Mouse (Mus musculus) fibroblast of lung, adult 2 months (primary cell): ENCODE measurements around the gene Ebp.

ENCODE experiments used
- DNase-seq: peaks from one replicate; pipeline ENCODE4 v3.0.0-alpha.2; 2011; ENCODE audit warnings: low read depth

Gene Ebp

GRCm38 (mm10) chrX:8193419-8193723 lies at the start of gene Ebp:
Gene Ebp (minus strand): TSS chrX:8193512.
- no peak for DNase-seq

GRCm38 (mm10) chrX:8238804-8239395 lies 45.6 kb upstream of the Ebp start:
- no peak for DNase-seq

GRCm38 (mm10) chrX:8236704-8237103 lies 43.4 kb upstream of the Ebp start:
- peak; percentile 24 for DNase-seq

DNA sequence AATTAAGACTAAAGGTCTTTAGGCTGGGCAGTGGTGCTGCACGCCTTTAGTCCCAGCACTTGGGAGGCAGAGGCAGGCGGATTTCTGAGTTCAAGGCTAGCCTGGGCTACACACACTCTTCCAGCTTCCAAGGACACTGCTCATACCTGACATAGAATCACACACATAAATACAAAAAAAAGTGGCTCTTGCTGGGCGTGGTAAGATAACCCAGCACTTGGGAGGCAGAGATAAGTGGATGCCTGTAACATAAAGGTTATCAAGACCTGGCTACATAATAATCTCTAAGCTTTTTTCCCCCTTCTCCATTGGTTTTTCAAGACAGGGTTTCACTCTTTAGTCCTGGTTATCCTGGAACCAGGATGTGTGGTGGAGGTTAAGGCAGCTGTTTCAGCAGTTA lies 40.3 kb upstream of the Ebp start:
- DNase-seq = no peak

DNA sequence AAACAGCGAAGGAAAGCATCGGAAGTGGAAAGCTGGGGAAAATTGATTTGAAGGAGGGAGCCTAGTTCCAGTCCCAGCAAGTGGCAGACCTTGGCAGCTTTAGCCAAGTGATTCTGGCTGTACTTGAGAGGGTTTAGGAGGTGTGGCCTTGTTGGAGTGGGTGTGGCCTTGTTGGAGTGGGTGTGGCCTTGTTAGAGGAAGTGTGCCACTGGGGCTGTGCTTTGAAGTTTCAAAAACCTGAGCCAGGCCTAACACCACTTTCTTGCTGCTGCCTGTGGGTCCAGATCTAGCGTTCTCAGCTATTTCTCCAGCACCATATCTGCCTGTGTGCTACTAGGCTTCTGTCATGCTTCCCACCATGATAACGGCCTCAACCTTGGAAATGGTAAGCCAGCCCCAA lies 37.0 kb upstream of the Ebp start:
- no peak for DNase-seq

- no peak for DNase-seq
These were observed 30.2 kb upstream of the Ebp start for GRCm38 (mm10) chrX:8223473-8223872.

GRCm38 (mm10) chrX:8222678-8223421 lies 29.5 kb upstream of the Ebp start:
- peak; percentile 68 for DNase-seq

DNA sequence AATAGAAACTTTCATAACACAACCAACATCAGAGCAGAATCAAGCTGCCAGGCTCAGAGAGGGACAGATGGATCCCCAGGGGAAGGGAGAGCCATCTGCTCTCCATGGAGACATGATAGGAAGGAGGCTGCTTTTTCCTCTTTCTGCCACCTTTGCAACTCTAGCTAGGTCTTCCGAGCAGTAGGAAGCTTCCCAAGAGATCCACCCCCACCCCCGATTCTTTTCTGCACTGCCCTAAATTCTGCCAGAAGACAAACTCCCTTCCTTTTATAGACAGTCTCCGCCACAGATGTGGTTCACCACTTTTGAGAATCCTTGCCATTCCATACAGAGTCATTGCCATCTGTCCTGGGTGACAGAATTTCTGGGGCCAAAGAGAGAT lies 29.0 kb upstream of the Ebp start:
- DNase-seq = no peak

GRCm38 (mm10) chrX:8219651-8220050 lies 26.3 kb upstream of the Ebp start:
- DNase-seq = no peak

DNA sequence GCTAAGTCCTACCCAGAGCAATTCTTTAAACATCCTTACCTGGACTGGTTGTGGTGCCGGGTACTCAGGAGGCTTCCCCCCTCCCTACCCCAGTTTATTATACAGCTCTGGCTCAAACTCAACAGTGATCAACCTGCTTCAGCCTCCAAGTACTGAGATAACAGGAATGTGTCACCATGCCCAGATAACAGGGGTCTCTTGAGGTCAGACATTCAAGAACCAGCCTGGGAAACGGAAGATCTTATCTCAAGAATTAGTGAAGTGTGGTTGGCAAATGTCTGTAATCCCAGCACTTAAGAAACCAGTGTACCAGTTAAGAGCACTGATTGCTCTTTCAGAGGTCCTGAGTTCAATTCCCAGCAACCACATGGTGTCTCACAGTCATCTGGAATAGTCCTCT lies 24.8 kb upstream of the Ebp start:
- no peak for DNase-seq

DNA sequence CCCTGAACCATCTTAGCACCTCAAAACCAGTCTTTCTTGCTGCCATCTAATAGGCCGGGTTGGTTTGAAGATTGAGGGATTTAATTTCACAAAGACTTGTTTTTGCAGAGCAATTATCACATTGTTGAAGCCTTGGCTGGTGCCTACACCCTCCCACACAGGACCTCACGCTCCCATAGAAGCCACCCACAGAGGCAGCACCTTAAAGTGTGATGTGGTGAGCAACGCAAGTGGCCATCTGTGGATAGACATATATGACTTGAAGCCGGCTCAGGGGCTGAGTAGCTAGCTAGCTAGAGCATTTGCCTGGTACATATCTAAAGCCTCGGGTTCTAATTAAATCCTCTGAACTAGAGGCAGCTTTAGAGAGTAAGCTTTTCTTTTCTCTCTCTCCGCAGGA lies 24.1 kb upstream of the Ebp start:
- DNase-seq = no peak

DNA sequence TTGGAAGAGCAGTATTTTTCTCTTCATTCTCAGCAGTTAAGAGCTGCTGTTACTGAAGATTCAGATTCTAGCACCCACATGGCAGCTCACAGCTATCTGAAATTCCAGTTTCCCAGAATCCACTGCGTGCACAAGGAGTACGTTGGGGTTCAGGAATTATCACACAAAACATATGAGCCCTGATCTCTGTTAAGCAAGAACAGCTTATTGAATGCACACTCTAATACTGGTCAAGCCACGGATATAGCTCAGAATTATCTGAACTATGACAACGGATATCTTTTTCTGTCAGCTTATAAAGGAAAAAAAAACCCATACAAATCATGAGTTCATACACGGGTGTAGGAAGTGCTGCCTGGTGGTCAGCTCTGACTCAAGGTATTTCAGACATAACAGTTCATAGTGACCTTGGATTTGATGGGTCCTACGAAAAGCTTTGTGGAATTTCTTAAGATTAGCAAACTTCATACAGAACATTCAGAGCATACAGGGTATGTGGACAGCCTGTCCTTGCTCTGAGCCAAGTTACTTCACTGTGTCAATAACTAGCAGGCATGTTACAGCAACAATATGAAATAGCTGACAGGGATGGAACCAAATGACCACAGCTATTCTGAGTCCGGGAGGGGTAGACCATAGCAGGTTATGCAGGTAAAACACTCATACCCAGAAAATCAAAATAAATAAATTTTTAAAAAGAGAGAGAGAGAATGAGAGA lies 18.3 kb upstream of the Ebp start:
- no peak for DNase-seq

GRCm38 (mm10) chrX:8209720-8210119 lies 16.4 kb upstream of the Ebp start:
- no peak for DNase-seq

- no peak for DNase-seq
These were observed 13.9 kb upstream of the Ebp start for GRCm38 (mm10) chrX:8207224-8207623.

- DNase-seq = no peak
These were observed 13.4 kb upstream of the Ebp start for GRCm38 (mm10) chrX:8206694-8207197.

DNA sequence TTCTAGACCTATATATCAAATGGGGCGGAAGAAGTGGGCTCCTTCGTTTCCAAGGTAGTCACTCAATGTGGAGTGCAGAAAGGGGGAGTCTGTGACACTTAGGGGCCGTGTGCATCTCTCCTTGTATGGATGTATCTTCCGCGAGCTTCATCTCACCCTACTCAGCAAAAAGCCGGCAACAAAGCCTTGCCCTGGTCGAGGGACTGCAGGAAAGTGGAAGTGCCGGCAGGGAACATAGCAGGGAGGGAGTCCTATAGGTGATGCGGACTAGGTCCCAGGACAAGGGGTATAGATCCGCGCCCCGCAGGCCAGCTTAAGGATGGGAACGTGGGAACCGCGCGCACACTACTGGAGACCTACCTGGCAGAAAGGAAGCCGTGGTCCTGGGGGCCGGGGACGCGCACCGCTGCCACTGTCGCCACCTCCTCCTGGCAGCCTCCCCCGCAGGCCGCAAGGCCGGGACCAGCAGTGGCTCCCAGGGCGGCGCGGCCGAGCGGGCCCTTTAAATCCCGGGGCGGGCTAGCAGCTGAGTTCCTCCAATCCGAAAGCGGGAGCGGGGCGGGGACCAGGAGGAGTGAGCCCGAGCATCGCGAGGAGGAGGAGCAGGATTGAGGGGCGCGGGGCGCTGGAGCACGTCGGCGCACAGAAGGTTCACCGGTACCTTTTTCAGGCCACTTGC lies 12.8 kb upstream of the Ebp start, which contains the start of gene Porcn:
Gene Porcn (minus strand): TSS at position 511 of the 679 bp plus-strand sequence.
- peak; percentile 26 for DNase-seq

- no peak for DNase-seq
These were observed 12.2 kb upstream of the Ebp start for GRCm38 (mm10) chrX:8205551-8205950.

GRCm38 (mm10) chrX:8205088-8205487 lies 11.8 kb upstream of the Ebp start:
- no peak for DNase-seq

- DNase-seq = no peak
These were observed 10.8 kb upstream of the Ebp start for GRCm38 (mm10) chrX:8204076-8204475.

- DNase-seq = no peak
These were observed 9.8 kb upstream of the Ebp start for GRCm38 (mm10) chrX:8203105-8203504.

GRCm38 (mm10) chrX:8192640-8193418 lies 483 bp downstream of the Ebp start:
- DNase-seq = no peak

- DNase-seq = no peak
These were observed 1.1 kb downstream of the Ebp start for GRCm38 (mm10) chrX:8192126-8192639.
